Mouse (Mus musculus) neural tube, embryonic 14.5 days (tissue): ENCODE results near the gene Mrps35. TPM values are rescaled to one million over a fixed set of nuclear protein-coding genes. Genes with fewer than 3 reads are reported as not detected.

Source experiments
- ATAC-seq: fragments of 200-750 bp; cut with Nextera tagmentation; 2 replicates; pipeline ENCODE4 v1.8.0; 2017; ENCODE audit warnings: low read depth, mild to moderate bottlenecking, moderate TSS enrichment, moderate library complexity
- H3K27ac ChIP-seq: fragments of 300-500 bp; sonication (generic); 2 replicates; pipeline ENCODE4 v1.5.1; 2014; ENCODE audit warnings: low read depth, mild to moderate bottlenecking, control low read depth, low read length, moderate library complexity, mixed read lengths
- H3K27me3 ChIP-seq: fragments of 300-500 bp; sonication (generic); 2 replicates; pipeline ENCODE4 v1.6.1; 2014; ENCODE audit warnings: low read length; ENCODE audit not compliant: control insufficient read depth, insufficient read depth
- H3K36me3 ChIP-seq: fragments of 300-500 bp; sonication (generic); 2 replicates; pipeline ENCODE4 v1.6.1; 2014; ENCODE audit warnings: low read length, mixed read lengths; ENCODE audit not compliant: control insufficient read depth, insufficient read depth
- H3K4me1 ChIP-seq: fragments of 300-500 bp; sonication (generic); 2 replicates; pipeline ENCODE4 v1.6.1; 2014; ENCODE audit warnings: low read length; ENCODE audit not compliant: control insufficient read depth, insufficient read depth
- H3K4me2 ChIP-seq: fragments of 300-500 bp; sonication (generic); 2 replicates; pipeline ENCODE4 v1.6.1; 2014; ENCODE audit warnings: mild to moderate bottlenecking, low read depth, low read length, control low read depth
- H3K4me3 ChIP-seq: fragments of 300-500 bp; sonication (generic); 2 replicates; pipeline ENCODE4 v1.5.1; 2014; ENCODE audit warnings: low read depth, low read length, control low read depth, mixed read lengths
- H3K9ac ChIP-seq: fragments of 300-500 bp; sonication (generic); replicated peaks from 2 replicates; pipeline ENCODE4 v1.6.1; 2014; ENCODE audit warnings: low read depth, mild to moderate bottlenecking, control low read depth, low read length, mixed read lengths
- H3K9me3 ChIP-seq: fragments of 300-500 bp; sonication (generic); 2 replicates; pipeline ENCODE4 v1.6.1; 2016; ENCODE audit warnings: low read length; ENCODE audit not compliant: control insufficient read depth
- WGBS: fragments of 180-500 bp; shearing (Covaris S2); extraction: QIAGEN DNeasy Blood & Tissue Kit; methylation state at CpG from one replicate; pipeline ENCODE4 v1.1.7; 2014; 5-methylcytosine and 5-hydroxymethylcytosine counted together
- polyA plus RNA-seq: library from polyadenylated mRNA; unstranded; fragments of >200 nt; fragmentation: Nextera tagmentation; extraction: Ambion mirVana; gene quantifications from 2 replicates; pipeline ENCODE4 v1.2.1, GENCODE M21; 2014

Mrps35 gene
- polyA plus RNA-seq, 1 experiment from 2014 or later: 82.3 TPM

DNA sequence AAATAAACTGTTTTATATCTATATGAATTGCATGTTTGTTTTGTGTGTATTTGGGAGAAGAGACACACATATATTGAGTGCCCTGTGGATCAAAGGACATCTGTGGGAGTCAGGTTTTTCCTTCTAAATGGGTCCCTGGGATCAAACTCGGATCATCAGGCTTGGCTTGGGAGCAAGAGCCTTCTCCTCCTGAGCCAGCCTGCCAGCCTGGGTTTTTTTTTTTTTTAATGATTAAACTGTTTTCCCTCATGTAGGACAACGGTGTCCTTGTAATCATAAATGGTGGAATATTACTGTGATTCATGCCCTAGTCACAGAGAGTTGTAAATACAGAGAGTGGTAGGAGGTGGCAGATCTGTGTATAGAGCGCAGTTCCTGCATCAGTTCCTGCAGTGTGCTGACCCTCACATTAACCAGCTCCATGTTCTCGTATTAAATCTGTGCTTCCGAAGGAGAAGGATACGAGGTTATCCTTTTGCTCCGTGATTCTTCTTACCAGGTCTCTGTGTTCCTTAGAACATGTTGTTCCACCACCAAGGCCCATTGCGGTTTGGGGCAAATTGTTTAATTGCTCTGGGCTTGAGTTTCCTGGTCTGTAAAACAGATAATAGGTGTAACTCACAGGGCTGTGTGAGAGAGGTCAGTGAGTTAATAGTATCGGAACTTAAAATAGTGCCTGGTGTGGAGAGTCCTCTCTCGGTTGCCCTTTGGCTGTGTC is 21.8 kb downstream of the Mrps35 start:
- Histone ChIP-seq H3K27me3 (no peaks in the 10 kb centered on the region), H3K9me3 (no peaks in the 10 kb centered on the region), H3K36me3 (peaks cover 12% of the 10 kb centered on the region; the same call in 1 of the 2 replicates), H3K4me1 (no peaks in the 10 kb centered on the region), H3K4me3 (no peak overlapping the region), H3K9ac (no peak overlapping the region), H3K27ac (no peak overlapping the region), H3K4me2 (no peak overlapping the region)
- WGBS: 71% methylated on average over 10 of the region's 10 CpGs
- no peak for ATAC-seq

DNA sequence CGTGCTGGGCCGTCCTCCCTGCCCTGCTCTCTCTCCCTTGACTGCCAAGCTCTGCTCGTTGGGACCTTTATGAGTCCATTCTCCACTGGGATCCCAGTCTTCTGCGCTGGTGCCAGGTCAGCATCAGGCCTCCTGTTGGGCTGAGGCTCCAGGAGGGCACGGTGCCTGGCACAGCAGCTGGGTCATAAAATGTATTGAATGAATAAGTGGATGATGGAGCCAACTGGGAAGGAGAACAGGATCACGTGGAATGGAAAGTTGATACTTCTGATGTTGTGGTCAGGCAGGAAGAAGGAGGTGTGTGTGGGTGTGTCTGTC is 22.3 kb downstream of the Mrps35 start:
- H3K9ac ChIP-seq: no peak overlapping the region
- no peaks in the 10 kb centered on the region for H3K9me3 ChIP-seq
- 61% methylated on average over 6 of the region's 6 CpGs for WGBS
- ATAC-seq: no peak
- peaks cover 12% of the 10 kb centered on the region; the same call in 1 of the 2 replicates for H3K36me3 ChIP-seq
- no peak overlapping the region for H3K4me2 ChIP-seq
- no peak overlapping the region for H3K4me3 ChIP-seq
- no peaks in the 10 kb centered on the region for H3K4me1 ChIP-seq
- no peaks in the 10 kb centered on the region for H3K27me3 ChIP-seq
- no peak overlapping the region for H3K27ac ChIP-seq

DNA sequence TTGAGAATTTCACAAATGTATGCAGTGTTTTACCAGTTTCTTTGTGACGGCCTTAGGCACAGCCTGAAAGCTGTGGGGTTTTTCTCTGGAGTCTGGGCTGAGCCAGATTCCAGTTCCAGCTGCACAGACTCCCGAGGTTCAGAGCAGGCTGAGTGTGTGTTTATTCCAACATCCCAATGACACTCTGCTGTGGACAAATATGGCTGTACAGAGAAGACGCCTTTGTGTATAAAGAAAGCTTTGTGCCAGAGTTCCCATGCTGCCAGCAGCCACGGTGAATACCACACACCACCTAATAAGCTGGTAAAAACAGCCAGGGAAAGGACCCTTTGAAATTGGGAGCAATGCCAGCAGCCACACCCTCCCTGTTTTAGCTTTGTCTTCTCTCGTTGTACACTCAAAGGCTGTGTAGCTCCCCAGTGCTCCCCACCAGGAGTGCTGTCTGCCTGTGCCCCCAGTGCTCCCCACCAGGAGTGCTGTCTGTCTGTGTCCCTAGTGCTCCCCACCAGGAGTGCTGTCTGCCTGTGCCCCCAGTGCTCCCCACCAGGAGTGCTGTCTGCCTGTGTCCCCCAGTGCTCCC is 33.3 kb downstream of the Mrps35 start:
- no peak; the same call in 1 of the 2 replicates for ATAC-seq
- Histone ChIP-seq H3K4me3 (no peak overlapping the region), H3K4me1 (no peaks in the 10 kb centered on the region), H3K4me2 (no peak overlapping the region), H3K9ac (no peak overlapping the region), H3K36me3 (no peaks in the 10 kb centered on the region), H3K27ac (no peak overlapping the region), H3K27me3 (no peaks in the 10 kb centered on the region), H3K9me3 (no peaks in the 10 kb centered on the region)
- 43% methylated on average over 5 of the region's 5 CpGs for WGBS

DNA sequence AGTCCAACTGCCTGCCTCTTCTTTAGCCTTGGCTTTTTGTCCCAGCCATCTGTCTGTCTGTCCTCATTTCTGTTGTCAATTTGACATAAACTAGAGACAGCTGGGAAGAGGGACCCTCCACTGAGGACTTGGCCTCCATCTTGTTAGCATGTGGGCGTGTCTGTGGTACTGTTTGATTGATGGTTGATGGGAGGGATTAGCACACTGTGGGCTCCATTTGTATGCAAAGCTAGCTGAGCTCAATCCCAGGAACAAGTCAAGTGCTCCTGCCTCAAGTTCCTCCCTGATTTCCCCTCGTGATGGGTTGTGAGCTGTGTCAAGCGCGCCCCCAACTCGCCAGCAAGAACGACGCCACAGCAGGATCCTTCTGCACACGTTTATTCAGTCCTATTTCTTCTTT is 34.3 kb downstream of the Mrps35 start:
- Histone ChIP-seq H3K27ac (no peak overlapping the region), H3K36me3 (no peaks in the 10 kb centered on the region), H3K4me1 (no peaks in the 10 kb centered on the region), H3K9me3 (no peaks in the 10 kb centered on the region), H3K27me3 (no peaks in the 10 kb centered on the region), H3K4me2 (no peak overlapping the region), H3K9ac (no peak overlapping the region), H3K4me3 (no peak overlapping the region)
- ATAC-seq: no peak
- 70% methylated on average over 8 of the region's 8 CpGs for WGBS

DNA sequence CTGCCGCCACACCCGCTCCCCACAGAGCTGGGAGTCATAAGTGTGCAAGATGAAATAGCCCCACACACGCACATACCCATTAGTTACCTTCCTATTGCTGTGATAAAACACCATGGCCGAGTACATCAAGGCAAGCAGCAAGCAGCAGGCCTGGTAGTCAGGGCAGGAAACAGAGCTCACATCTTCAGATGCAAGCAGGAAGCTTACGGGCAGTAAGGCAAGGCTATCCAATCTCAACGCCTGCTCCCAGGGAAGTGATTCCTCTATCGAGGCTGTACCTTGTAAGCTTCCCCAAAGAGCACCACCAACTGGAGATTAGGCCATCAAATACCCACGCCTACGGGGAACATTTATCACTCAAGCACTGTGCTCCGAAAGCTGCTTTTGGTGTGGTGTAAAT is 37.4 kb downstream of the Mrps35 start:
- H3K4me3 ChIP-seq: no peak overlapping the region
- ATAC-seq: no peak
- 89% methylated on average over 10 of the region's 10 CpGs for WGBS
- no peaks in the 10 kb centered on the region for H3K9me3 ChIP-seq
- H3K4me1 ChIP-seq: no peaks in the 10 kb centered on the region
- H3K27ac ChIP-seq: no peak overlapping the region
- H3K36me3 ChIP-seq: no peaks in the 10 kb centered on the region
- H3K9ac ChIP-seq: no peak overlapping the region
- no peak overlapping the region for H3K4me2 ChIP-seq
- H3K27me3 ChIP-seq: no peaks in the 10 kb centered on the region

DNA sequence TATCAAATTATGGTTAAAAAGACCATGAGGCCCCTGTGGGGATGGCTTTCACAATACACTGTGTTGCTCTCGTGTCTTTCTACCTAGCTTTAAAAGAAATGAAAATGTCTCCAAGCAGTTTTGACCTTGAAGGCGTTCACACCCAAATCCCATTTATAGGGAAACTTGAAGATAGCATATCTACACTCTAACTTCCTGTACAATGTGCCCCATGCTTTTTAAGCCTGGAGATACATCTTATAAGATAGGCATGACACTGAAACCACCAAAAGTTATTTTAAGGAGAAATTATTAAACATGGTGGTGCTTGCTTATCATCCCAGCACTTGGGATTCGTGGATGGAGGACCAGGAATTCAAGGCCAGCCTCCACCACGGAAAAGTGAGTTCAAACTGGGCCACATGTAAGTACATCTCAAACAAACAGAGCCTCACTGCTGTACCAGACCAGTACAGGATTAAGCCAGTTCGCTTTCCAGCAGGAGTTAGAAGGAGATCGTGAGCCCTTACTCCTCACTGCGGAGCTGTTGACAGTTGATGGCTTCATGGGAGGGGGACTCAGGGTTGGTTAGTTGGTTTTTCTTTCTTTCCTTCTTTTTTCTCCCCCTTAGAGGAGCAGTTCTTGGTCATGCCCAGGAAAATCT is 43.0 kb downstream of the Mrps35 start:
- H3K9ac ChIP-seq: no peak overlapping the region
- H3K27ac ChIP-seq: no peak overlapping the region
- ATAC-seq: no peak
- 72% methylated on average over 7 of the region's 7 CpGs for WGBS
- no peaks in the 10 kb centered on the region for H3K4me1 ChIP-seq
- no peak overlapping the region for H3K4me3 ChIP-seq
- no peaks in the 10 kb centered on the region for H3K9me3 ChIP-seq
- no peaks in the 10 kb centered on the region for H3K36me3 ChIP-seq
- no peaks in the 10 kb centered on the region for H3K27me3 ChIP-seq
- no peak overlapping the region for H3K4me2 ChIP-seq

DNA sequence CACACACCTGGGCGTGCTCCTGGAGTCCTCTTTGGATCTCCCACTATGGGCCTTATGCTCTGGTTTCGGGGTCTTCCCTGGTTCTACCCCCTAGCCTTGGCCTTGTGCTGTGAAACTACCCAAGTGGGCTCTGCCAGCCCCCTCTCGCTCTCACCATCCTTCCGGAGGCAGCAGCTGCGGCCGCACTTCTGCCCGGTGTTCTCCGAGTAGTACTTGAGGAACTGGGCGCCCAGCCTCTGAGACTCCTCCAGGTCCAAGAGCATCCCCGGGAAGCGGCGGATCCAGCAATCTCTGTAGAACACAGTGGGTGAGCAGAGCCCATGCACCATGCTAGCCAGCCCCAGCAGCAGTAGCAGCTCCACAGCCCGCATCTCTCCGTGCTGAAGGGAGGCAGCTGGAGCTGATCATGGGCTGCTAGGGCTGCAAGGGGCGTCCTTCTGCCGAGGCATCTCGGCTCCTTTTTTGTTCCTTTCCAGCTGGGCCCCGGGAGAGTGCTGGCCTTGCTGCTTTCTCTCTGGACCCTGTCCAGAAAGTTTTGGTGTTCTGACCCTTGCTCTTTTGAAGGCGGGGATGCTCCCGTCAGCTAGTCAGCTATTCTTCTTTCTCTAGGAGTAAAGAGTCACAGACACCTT is 44.1 kb downstream of the Mrps35 start, which contains the start of gene Mansc4:
Gene Mansc4, minus strand, starts transcription at position 439 of the 632 bp plus-strand sequence.
- Histone ChIP-seq H3K36me3 (no peaks in the 10 kb centered on the region), H3K4me2 (peak within 1 kb of the TSS; percentile 52), H3K4me1 (no peaks in the 10 kb centered on the region), H3K27me3 (no peaks in the 10 kb centered on the region), H3K4me3 (peak within 1 kb of the TSS; percentile 10; the same call in 1 of the 2 replicates), H3K9me3 (no peaks in the 10 kb centered on the region), H3K27ac (no peak within 1 kb of the TSS), H3K9ac (peak within 1 kb of the TSS; percentile 44; the same call in 1 of the 2 replicates)
- WGBS: 9% methylated on average over 20 of the region's 20 CpGs
- ATAC-seq: no peak

DNA sequence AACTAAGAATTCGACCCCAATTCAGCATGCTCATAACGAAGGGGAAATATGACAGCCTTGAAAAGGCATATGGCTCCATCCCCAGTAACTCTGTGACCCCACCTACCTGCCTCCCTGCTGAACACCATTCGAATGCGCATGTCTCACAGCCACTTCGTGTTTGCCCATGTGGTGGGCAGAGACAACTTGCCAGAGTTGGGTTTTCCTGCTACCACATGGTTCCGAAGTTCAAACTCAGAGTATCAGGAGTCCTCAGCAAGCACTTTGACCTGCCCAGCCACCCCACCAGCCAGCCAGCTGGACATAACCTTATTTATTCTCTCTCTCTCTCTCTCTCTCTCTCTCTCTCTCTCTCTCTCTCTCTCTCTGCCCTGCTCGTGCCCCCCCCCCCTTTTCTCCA is 45.2 kb downstream of the Mrps35 start:
- Histone ChIP-seq H3K9me3 (no peaks in the 10 kb centered on the region), H3K4me1 (peaks cover 6% of the 10 kb centered on the region; the same call in 1 of the 2 replicates), H3K9ac (no peak overlapping the region), H3K27ac (no peak overlapping the region), H3K27me3 (no peaks in the 10 kb centered on the region), H3K36me3 (no peaks in the 10 kb centered on the region), H3K4me2 (no peak overlapping the region), H3K4me3 (no peak overlapping the region)
- 55% methylated on average over 6 of the region's 7 CpGs for WGBS
- no peak for ATAC-seq

DNA sequence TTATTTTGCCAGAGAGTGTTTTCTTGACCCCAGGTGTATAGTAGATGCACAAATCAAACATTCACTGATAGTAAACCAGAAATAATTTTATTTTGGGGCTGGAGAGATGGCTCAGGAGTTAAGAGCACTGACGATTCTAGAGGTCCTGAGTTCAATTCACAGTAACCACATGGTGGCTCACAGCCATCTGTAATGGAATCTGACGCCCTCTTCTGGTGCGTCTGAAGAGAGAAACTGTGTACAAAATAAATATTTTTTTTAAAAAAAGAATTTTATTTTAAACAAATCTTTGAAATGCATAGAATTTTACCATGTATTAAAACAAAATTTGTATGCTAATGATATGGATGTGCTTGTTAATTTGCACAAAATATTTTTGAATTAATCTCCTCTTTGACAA is 46.0 kb downstream of the Mrps35 start:
- no peaks in the 10 kb centered on the region for H3K9me3 ChIP-seq
- H3K4me2 ChIP-seq: no peak overlapping the region
- no peaks in the 10 kb centered on the region for H3K27me3 ChIP-seq
- H3K4me3 ChIP-seq: no peak overlapping the region
- peaks cover 11% of the 10 kb centered on the region for H3K4me1 ChIP-seq
- no peak for ATAC-seq
- 81% methylated on average over 3 of the region's 3 CpGs for WGBS
- no peaks in the 10 kb centered on the region for H3K36me3 ChIP-seq
- H3K9ac ChIP-seq: no peak overlapping the region
- H3K27ac ChIP-seq: no peak overlapping the region
